Mouse (Mus musculus) cerebellum, adult 9-10 months (tissue): ENCODE data around the gene Flrt3.

Source experiments
- DNase-seq: peaks from one replicate; pipeline ENCODE4 v3.0.0; 2022

Gene Flrt3

GRCm38 (mm10) chr2:140670963-140671702, at the start of gene Flrt3:
Gene Flrt3 (minus strand): TSS chr2:140671469.
- peak; percentile 98 for DNase-seq

- no peak for DNase-seq
Observed at GRCm38 (mm10) chr2:140717407-140717806, 46.1 kb upstream of the Flrt3 start.

GRCm38 (mm10) chr2:140715822-140716221, 44.6 kb upstream of the Flrt3 start:
- DNase-seq: no peak

- no peak for DNase-seq
Observed at GRCm38 (mm10) chr2:140707550-140707949, 36.3 kb upstream of the Flrt3 start.

- no peak for DNase-seq
Observed at GRCm38 (mm10) chr2:140705278-140705677, 34.0 kb upstream of the Flrt3 start.

- DNase-seq: no peak
Observed at GRCm38 (mm10) chr2:140704146-140704545, 32.9 kb upstream of the Flrt3 start.

- DNase-seq: no peak
Observed at GRCm38 (mm10) chr2:140703377-140703776, 32.1 kb upstream of the Flrt3 start.

- DNase-seq: no peak
Observed at GRCm38 (mm10) chr2:140698585-140698984, 27.3 kb upstream of the Flrt3 start.

GRCm38 (mm10) chr2:140693845-140694244, 22.6 kb upstream of the Flrt3 start:
- no peak for DNase-seq

- no peak for DNase-seq
Observed at GRCm38 (mm10) chr2:140692461-140692860, 21.2 kb upstream of the Flrt3 start.

GRCm38 (mm10) chr2:140691403-140691802, 20.1 kb upstream of the Flrt3 start:
- no peak for DNase-seq

- no peak for DNase-seq
Observed at GRCm38 (mm10) chr2:140690906-140691305, 19.6 kb upstream of the Flrt3 start.

GRCm38 (mm10) chr2:140676728-140677127, 5.5 kb upstream of the Flrt3 start:
- no peak for DNase-seq

- DNase-seq: no peak
Observed at GRCm38 (mm10) chr2:140673466-140673865, 2.2 kb upstream of the Flrt3 start.

GRCm38 (mm10) chr2:140670457-140670856, 812 bp downstream of the Flrt3 start:
- DNase-seq: peak; percentile 77

- DNase-seq: no peak
Observed at GRCm38 (mm10) chr2:140669786-140670185, 1.5 kb downstream of the Flrt3 start.

- DNase-seq: no peak
Observed at GRCm38 (mm10) chr2:140669081-140669480, 2.2 kb downstream of the Flrt3 start.

GRCm38 (mm10) chr2:140668311-140668710, 3.0 kb downstream of the Flrt3 start:
- peak; percentile 83 for DNase-seq

- no peak for DNase-seq
Observed at GRCm38 (mm10) chr2:140667261-140668047, 3.8 kb downstream of the Flrt3 start.

GRCm38 (mm10) chr2:140666846-140667245, 4.4 kb downstream of the Flrt3 start:
- no peak for DNase-seq

GRCm38 (mm10) chr2:140664381-140664780, 6.9 kb downstream of the Flrt3 start:
- DNase-seq: peak; percentile 70

GRCm38 (mm10) chr2:140662673-140663072, 8.6 kb downstream of the Flrt3 start:
- no peak for DNase-seq

GRCm38 (mm10) chr2:140653978-140654377, 17.3 kb downstream of the Flrt3 start:
- DNase-seq: no peak

GRCm38 (mm10) chr2:140653481-140653880, 17.8 kb downstream of the Flrt3 start:
- no peak for DNase-seq
